Mouse (Mus musculus) heart, postnatal 0 days (tissue): ENCODE data around the gene Ring1.
"Not testable (repeated sequence)": the region's sequence is repeated elsewhere in the genome, so short reads cannot be mapped to it uniquely, and the experiment has no call there.

Experiments
- CTCF ChIP-seq: IDR thresholded peaks from 2 replicates; pipeline ENCODE4 v1.5.1; 2016; ENCODE audit warnings: antibody characterized with exemption, control low read depth, low read depth
- EP300 ChIP-seq: IDR thresholded peaks from 2 replicates; pipeline ENCODE4 v1.6.1; 2016; ENCODE audit warnings: antibody characterized with exemption, low read depth

GRCm38 (mm10) chr17:33997025-33997424, 27.5 kb downstream of the Ring1 start:
- not testable (repeated sequence) for TF ChIP-seq EP300, CTCF
